Mouse (Mus musculus): ENCODE measurements around the gene Chic2. TPM values are rescaled to one million over a fixed set of nuclear protein-coding genes. Genes with fewer than 3 reads are reported as not detected.

Gene Chic2
- 25.2 TPM for polyA plus RNA-seq (2012; fragmentation: generic; extraction: Trizol)

- peaks cover 45% of the 10 kb centered on the region for H3K79me2 ChIP-seq (ENCODE audit: control insufficient read depth, insufficient read depth)
- H3K4me2 ChIP-seq (ENCODE audit: low read depth), result peak within 1 kb of the TSS; percentile 93
- no peaks in the 10 kb centered on the region for H3K36me3 ChIP-seq (ENCODE audit: control insufficient read depth, insufficient read depth)
- TF ChIP-seq USF1 (IDR thresholded peaks at IDR 0.05; ENCODE audit: low read depth) (no peak), TCF3 (IDR thresholded peaks at IDR 0.05; ENCODE audit: insufficient read length, low read depth) (no peak), CEBPB (IDR thresholded peaks at IDR 0.05; ENCODE audit: insufficient read depth, poor library complexity, severe bottlenecking) (no peak), TCF12 (IDR thresholded peaks at IDR 0.05; ENCODE audit: insufficient read depth, poor library complexity, severe bottlenecking) (no peak), MAX (IDR thresholded peaks at IDR 0.05; ENCODE audit: low read depth) (no peak), MYOD1 (IDR thresholded peaks at IDR 0.05; ENCODE audit: control insufficient read depth in 1 of 3, insufficient read length in 2 of 3, low read depth in 2 of 3) (peak in 1 of 3 experiments; percentile 20), POLR2A (IDR thresholded peaks at IDR 0.05; ENCODE audit: insufficient read length, low read depth) (peak; percentile 86), POLR2AphosphoS2 (IDR thresholded peaks at IDR 0.05; ENCODE audit: insufficient read length, low read depth) (peak; percentile 53), SRF (IDR thresholded peaks at IDR 0.05; ENCODE audit: control insufficient read depth, insufficient read length, low read depth) (no peak), MYOG (IDR thresholded peaks at IDR 0.05; ENCODE audit: control insufficient read depth in 1 of 3, insufficient read depth in 1 of 3, insufficient read length in 2 of 3, low read depth in 2 of 3) (peak in 1 of 3 experiments; percentile 32), E2F4 (IDR thresholded peaks at IDR 0.05; ENCODE audit: insufficient read depth) (no peak), REST (IDR thresholded peaks at IDR 0.05; ENCODE audit: insufficient read depth, insufficient read length) (no peak)
- no peaks in the 10 kb centered on the region for H3K27me3 ChIP-seq (ENCODE audit: control insufficient read depth, insufficient read depth, insufficient read length)
- H3K4me3 ChIP-seq, result peak within 1 kb of the TSS; percentile 71
- peak within 1 kb of the TSS; percentile 100 for H3ac ChIP-seq (ENCODE audit: control insufficient read depth, insufficient read length)
These were observed at the start of gene Chic2 for GRCm38 (mm10) chr5:75044310-75044904. Gene Chic2, minus strand, starts transcription at chr5:75044774.

- H3K36me3 ChIP-seq (ENCODE audit: control insufficient read depth, insufficient read depth), result no peaks in the 10 kb centered on the region
- H3K4me3 ChIP-seq, result no peak overlapping the region
- H3K4me2 ChIP-seq (ENCODE audit: low read depth), result no peak overlapping the region
- TF ChIP-seq TCF12 (IDR thresholded peaks at IDR 0.05; ENCODE audit: insufficient read depth, poor library complexity, severe bottlenecking) (no peak), MYOD1 (IDR thresholded peaks at IDR 0.05; ENCODE audit: control insufficient read depth in 1 of 3, insufficient read length in 2 of 3, low read depth in 2 of 3) (no peak), MAX (IDR thresholded peaks at IDR 0.05; ENCODE audit: low read depth) (no peak), POLR2A (IDR thresholded peaks at IDR 0.05; ENCODE audit: insufficient read length, low read depth) (no peak), CEBPB (IDR thresholded peaks at IDR 0.05; ENCODE audit: insufficient read depth, poor library complexity, severe bottlenecking) (no peak), E2F4 (IDR thresholded peaks at IDR 0.05; ENCODE audit: insufficient read depth) (no peak), USF1 (IDR thresholded peaks at IDR 0.05; ENCODE audit: low read depth) (no peak), POLR2AphosphoS2 (IDR thresholded peaks at IDR 0.05; ENCODE audit: insufficient read length, low read depth) (no peak), MYOG (IDR thresholded peaks at IDR 0.05; ENCODE audit: control insufficient read depth in 1 of 3, insufficient read depth in 1 of 3, insufficient read length in 2 of 3, low read depth in 2 of 3) (no peak), SRF (IDR thresholded peaks at IDR 0.05; ENCODE audit: control insufficient read depth, insufficient read length, low read depth) (no peak), TCF3 (IDR thresholded peaks at IDR 0.05; ENCODE audit: insufficient read length, low read depth) (no peak), REST (IDR thresholded peaks at IDR 0.05; ENCODE audit: insufficient read depth, insufficient read length) (no peak)
- H3K79me2 ChIP-seq (ENCODE audit: control insufficient read depth, insufficient read depth), result no peaks in the 10 kb centered on the region
- H3ac ChIP-seq (ENCODE audit: control insufficient read depth, insufficient read length), result no peak overlapping the region
- H3K27me3 ChIP-seq (ENCODE audit: control insufficient read depth, insufficient read depth, insufficient read length), result peaks cover 48% of the 10 kb centered on the region
These were observed 41.3 kb upstream of the Chic2 start for GRCm38 (mm10) chr5:75085906-75086305.

- Histone ChIP-seq H3K79me2 (ENCODE audit: control insufficient read depth, insufficient read depth) (no peaks in the 10 kb centered on the region), H3K4me2 (ENCODE audit: low read depth) (no peak overlapping the region), H3K27me3 (ENCODE audit: control insufficient read depth, insufficient read depth, insufficient read length) (peaks cover 52% of the 10 kb centered on the region), H3ac (ENCODE audit: control insufficient read depth, insufficient read length) (no peak overlapping the region), H3K4me3 (no peak overlapping the region), H3K36me3 (ENCODE audit: control insufficient read depth, insufficient read depth) (no peaks in the 10 kb centered on the region)
- no peak for TF ChIP-seq CEBPB (IDR thresholded peaks at IDR 0.05; ENCODE audit: insufficient read depth, poor library complexity, severe bottlenecking)
- no peak for TF ChIP-seq MYOD1 (IDR thresholded peaks at IDR 0.05; ENCODE audit: control insufficient read depth in 1 of 3, insufficient read length in 2 of 3, low read depth in 2 of 3)
- TF ChIP-seq MAX (IDR thresholded peaks at IDR 0.05; ENCODE audit: low read depth), result no peak
- no peak for TF ChIP-seq USF1 (IDR thresholded peaks at IDR 0.05; ENCODE audit: low read depth)
These were observed 40.9 kb upstream of the Chic2 start for GRCm38 (mm10) chr5:75085521-75085875.

- no peaks in the 10 kb centered on the region for H3K36me3 ChIP-seq (ENCODE audit: control insufficient read depth, insufficient read depth)
- no peak overlapping the region for H3K4me2 ChIP-seq (ENCODE audit: low read depth)
- TF ChIP-seq CEBPB (IDR thresholded peaks at IDR 0.05; ENCODE audit: insufficient read depth, poor library complexity, severe bottlenecking), result no peak
- no peak for TF ChIP-seq MYOD1 (IDR thresholded peaks at IDR 0.05; ENCODE audit: control insufficient read depth in 1 of 3, insufficient read length in 2 of 3, low read depth in 2 of 3)
- TF ChIP-seq REST (IDR thresholded peaks at IDR 0.05; ENCODE audit: insufficient read depth, insufficient read length), result no peak
- TF ChIP-seq TCF3 (IDR thresholded peaks at IDR 0.05; ENCODE audit: insufficient read length, low read depth), result no peak
- TF ChIP-seq POLR2A (IDR thresholded peaks at IDR 0.05; ENCODE audit: insufficient read length, low read depth), result no peak
- no peak for TF ChIP-seq USF1 (IDR thresholded peaks at IDR 0.05; ENCODE audit: low read depth)
- no peak for TF ChIP-seq MYOG (IDR thresholded peaks at IDR 0.05; ENCODE audit: control insufficient read depth in 1 of 3, insufficient read depth in 1 of 3, insufficient read length in 2 of 3, low read depth in 2 of 3)
- TF ChIP-seq POLR2AphosphoS2 (IDR thresholded peaks at IDR 0.05; ENCODE audit: insufficient read length, low read depth), result no peak
- no peak for TF ChIP-seq TCF12 (IDR thresholded peaks at IDR 0.05; ENCODE audit: insufficient read depth, poor library complexity, severe bottlenecking)
- no peak for TF ChIP-seq MAX (IDR thresholded peaks at IDR 0.05; ENCODE audit: low read depth)
- TF ChIP-seq SRF (IDR thresholded peaks at IDR 0.05; ENCODE audit: control insufficient read depth, insufficient read length, low read depth), result no peak
- no peak for TF ChIP-seq E2F4 (IDR thresholded peaks at IDR 0.05; ENCODE audit: insufficient read depth)
- no peaks in the 10 kb centered on the region for H3K79me2 ChIP-seq (ENCODE audit: control insufficient read depth, insufficient read depth)
- peaks cover 57% of the 10 kb centered on the region for H3K27me3 ChIP-seq (ENCODE audit: control insufficient read depth, insufficient read depth, insufficient read length)
- no peak overlapping the region for H3ac ChIP-seq (ENCODE audit: control insufficient read depth, insufficient read length)
- no peak overlapping the region for H3K4me3 ChIP-seq
These were observed 40.4 kb upstream of the Chic2 start for GRCm38 (mm10) chr5:75084871-75085520.

Data from myocyte (in vitro differentiated cells).